Comparison of ENCODE assay signal across 9 mouse cellular contexts in genomic region chr10:96744167-96744777, GRCm38 (mm10).
A peak's percentile ranks its signal among the peaks of the same experiment; 100 is the strongest.
DNase-seq lines count a peak whose midpoint lies in the region; ATAC-seq lines count a peak whose summit lies in the region.
"Had no signal": no experiment of that assay in that cellular context is flagged by ENCODE, and none has a peak within 500 bp of the region (broad histone marks: within the 10 kb centered on the region; RNA-seq: fewer than 3 reads in every experiment).

No protein-coding gene starts in this region.

- ATAC-seq in midbrain, embryonic 15.5 days (replicated peaks): no peak
- ATAC-seq in midbrain, embryonic 11.5 days (ENCODE audit: low FRiP score): no peak
- no peak for ATAC-seq in embryonic facial prominence, embryonic 14.5 days (ENCODE audit: low read depth)
- no peak for ATAC-seq in limb, embryonic 15.5 days (ENCODE audit: insufficient number of reproducible peaks, low FRiP score, low TSS enrichment, low read depth)

- 48% methylated on average over 11 of the region's 11 CpGs for WGBS in midbrain, embryonic 15.5 days
- WGBS in midbrain, embryonic 11.5 days: 55% methylated on average over 11 of the region's 11 CpGs
- 38% methylated on average over 11 of the region's 11 CpGs for WGBS in embryonic facial prominence, embryonic 14.5 days
- 18% methylated on average over 11 of the region's 11 CpGs for WGBS in limb, embryonic 15.5 days

- DNase-seq in midbrain, embryonic 11.5 days (ENCODE audit: low spot score, missing footprints): no peak
- peak; percentile 76 for DNase-seq in embryonic facial prominence, embryonic 14.5 days (ENCODE audit: low spot score)
- DNase-seq in heart, postnatal 25 days (ENCODE audit: low spot score): peak; percentile 49
- no peak for DNase-seq in frontal cortex, postnatal 36 days (ENCODE audit: low spot score in 2 of 2)
- no peak for DNase-seq in thymus, postnatal 14 days
- DNase-seq in spleen, adult 12 weeks (ENCODE audit: low spot score): no peak

- H3K4me1 ChIP-seq in midbrain, embryonic 15.5 days: no peaks in the 10 kb centered on the region
- H3K4me1 ChIP-seq in midbrain, embryonic 11.5 days (ENCODE audit: control insufficient read depth, insufficient read depth, low read length): no peaks in the 10 kb centered on the region
- no peaks in the 10 kb centered on the region for H3K4me1 ChIP-seq in embryonic facial prominence, embryonic 14.5 days (ENCODE audit: control insufficient read depth, insufficient read depth, low read length)
- peaks cover 4% of the 10 kb centered on the region; the same call in 1 of the 2 replicates for H3K4me1 ChIP-seq in limb, embryonic 15.5 days
- H3K4me1 ChIP-seq: neural tube, embryonic 12.5 days had no signal

- no peak overlapping the region for H3K9ac ChIP-seq in midbrain, embryonic 15.5 days
- no peak overlapping the region for H3K9ac ChIP-seq in midbrain, embryonic 11.5 days (ENCODE audit: low read length)
- no peak overlapping the region for H3K9ac ChIP-seq in embryonic facial prominence, embryonic 14.5 days (ENCODE audit: low read depth, low read length)
- no peak overlapping the region for H3K9ac ChIP-seq in limb, embryonic 15.5 days
- H3K9ac ChIP-seq: neural tube, embryonic 12.5 days had no signal

- intact Hi-C loops in heart, postnatal 25 days (cut with DNase I): no loop called here

- H3K27me3 ChIP-seq in midbrain, embryonic 15.5 days (replicated peaks): no peaks in the 10 kb centered on the region
- H3K27me3 ChIP-seq in midbrain, embryonic 11.5 days (ENCODE audit: control insufficient read depth, insufficient read depth, low read length): no peaks in the 10 kb centered on the region
- no peaks in the 10 kb centered on the region for H3K27me3 ChIP-seq in embryonic facial prominence, embryonic 14.5 days (replicated peaks; ENCODE audit: control insufficient read depth, insufficient read depth, low read length)
- H3K27me3 ChIP-seq in limb, embryonic 15.5 days: no peaks in the 10 kb centered on the region
- H3K27me3 ChIP-seq: neural tube, embryonic 12.5 days had no signal

- H3K4me2 ChIP-seq in midbrain, embryonic 15.5 days: no peak overlapping the region; the same call in 1 of the 2 replicates
- H3K4me2 ChIP-seq in midbrain, embryonic 11.5 days: no peak overlapping the region
- H3K4me2 ChIP-seq in embryonic facial prominence, embryonic 14.5 days (ENCODE audit: low read depth, low read length): peak overlapping the region; percentile 11; the same call in 1 of the 2 replicates
- H3K4me2 ChIP-seq in limb, embryonic 15.5 days: no peak overlapping the region
- H3K4me2 ChIP-seq: neural tube, embryonic 12.5 days had no signal

- peak overlapping the region; percentile 8; the same call in 1 of the 2 replicates for H3K27ac ChIP-seq in midbrain, embryonic 15.5 days
- H3K27ac ChIP-seq in midbrain, embryonic 11.5 days (ENCODE audit: low read depth, low read length): no peak overlapping the region
- H3K27ac ChIP-seq in embryonic facial prominence, embryonic 14.5 days (replicated peaks; ENCODE audit: low read depth, low read length): no peak overlapping the region; the same call in 1 of the 2 replicates
- H3K27ac ChIP-seq in limb, embryonic 15.5 days: 0 out of 2 replicates have a peak overlapping the region, but pooled peaks have one; percentile 33
- H3K27ac ChIP-seq: neural tube, embryonic 12.5 days had no signal

- no peaks in the 10 kb centered on the region for H3K9me3 ChIP-seq in midbrain, embryonic 15.5 days
- no peaks in the 10 kb centered on the region for H3K9me3 ChIP-seq in midbrain, embryonic 11.5 days (ENCODE audit: control insufficient read depth, low read length)
- no peaks in the 10 kb centered on the region for H3K9me3 ChIP-seq in embryonic facial prominence, embryonic 14.5 days (ENCODE audit: control insufficient read depth, low read length)
- H3K9me3 ChIP-seq in limb, embryonic 15.5 days: no peaks in the 10 kb centered on the region
- H3K9me3 ChIP-seq: neural tube, embryonic 12.5 days had no signal

- H3K36me3 ChIP-seq in midbrain, embryonic 15.5 days (replicated peaks): no peaks in the 10 kb centered on the region
- no peaks in the 10 kb centered on the region for H3K36me3 ChIP-seq in midbrain, embryonic 11.5 days (ENCODE audit: control insufficient read depth, insufficient read depth, low read length)
- no peaks in the 10 kb centered on the region for H3K36me3 ChIP-seq in embryonic facial prominence, embryonic 14.5 days (ENCODE audit: control insufficient read depth, insufficient read depth, low read length)
- no peaks in the 10 kb centered on the region for H3K36me3 ChIP-seq in limb, embryonic 15.5 days
- H3K36me3 ChIP-seq: neural tube, embryonic 12.5 days had no signal

- H3K4me3 ChIP-seq in midbrain, embryonic 15.5 days: no peak overlapping the region
- H3K4me3 ChIP-seq in midbrain, embryonic 11.5 days (ENCODE audit: low read depth, low read length): no peak overlapping the region
- H3K4me3 ChIP-seq in embryonic facial prominence, embryonic 14.5 days (ENCODE audit: low read depth, low read length): no peak overlapping the region
- H3K4me3 ChIP-seq in limb, embryonic 15.5 days: no peak overlapping the region
- H3K4me3 ChIP-seq: neural tube, embryonic 12.5 days had no signal

Comparison
In these comparisons a context has a peak if more than half of its experiments do, and no peak if none do; other contexts are left out.
1. H3K27ac ChIP-seq: peak in midbrain, embryonic 15.5 days (single experiment) and limb, embryonic 15.5 days (single experiment); none in midbrain, embryonic 11.5 days (single experiment) and embryonic facial prominence, embryonic 14.5 days (single experiment).
2. DNase-seq: peak in embryonic facial prominence, embryonic 14.5 days (single experiment) and heart, postnatal 25 days (single experiment); none in midbrain, embryonic 11.5 days (single experiment), frontal cortex, postnatal 36 days (0 of 2), thymus, postnatal 14 days (single experiment) and spleen, adult 12 weeks (single experiment).